Mouse (Mus musculus): ENCODE data around the gene Mrgprf. TPM values are rescaled to one million over a fixed set of nuclear protein-coding genes. Genes with fewer than 3 reads are reported as not detected.

The Mrgprf gene
- polyA plus RNA-seq, 1 experiment from 2014 or later, result 0.10 TPM

DNA sequence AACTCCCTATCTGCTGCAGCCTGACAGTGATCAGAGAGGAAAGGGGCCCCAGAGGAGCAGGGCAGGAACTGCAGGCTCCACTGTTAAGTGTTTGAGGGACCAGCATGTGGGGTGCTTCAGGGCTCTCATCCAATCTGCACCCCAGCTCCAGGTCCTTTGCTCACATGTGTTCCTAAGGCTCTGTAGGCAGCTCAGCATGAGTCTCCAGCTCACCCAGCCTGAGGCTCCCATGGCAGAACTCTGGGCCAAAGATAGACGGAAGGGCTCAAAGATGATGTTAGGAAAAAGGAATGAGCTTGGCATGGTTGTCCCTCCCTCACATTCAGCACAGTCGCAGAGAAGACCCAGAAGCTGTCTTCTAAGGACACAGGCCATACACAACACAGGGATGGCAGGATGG lies 30.0 kb downstream of the Mrgprf start:
- WGBS, result 80% methylated on average over 2 of the region's 2 CpGs

GRCm38 (mm10) chr7:145332376-145333041 lies 31.9 kb downstream of the Mrgprf start:
- 83% methylated on average over 1 of the region's 1 CpGs for WGBS

More for the DNA sequence above, 30.0 kb downstream of the Mrgprf start:
- no peaks in the 10 kb centered on the region for H3K36me3 ChIP-seq (replicated peaks)
- no peak overlapping the region for H3K4me3 ChIP-seq
- H3K4me1 ChIP-seq, result peaks cover 8% of the 10 kb centered on the region
- H3K27ac ChIP-seq (replicated peaks), result no peak overlapping the region
- no peak for DNase-seq (ENCODE audit: low spot score)
- H3K9me3 ChIP-seq, result no peaks in the 10 kb centered on the region
- no peaks in the 10 kb centered on the region for H3K27me3 ChIP-seq (replicated peaks; ENCODE audit: low read depth, poor library complexity, severe bottlenecking)

DNA sequence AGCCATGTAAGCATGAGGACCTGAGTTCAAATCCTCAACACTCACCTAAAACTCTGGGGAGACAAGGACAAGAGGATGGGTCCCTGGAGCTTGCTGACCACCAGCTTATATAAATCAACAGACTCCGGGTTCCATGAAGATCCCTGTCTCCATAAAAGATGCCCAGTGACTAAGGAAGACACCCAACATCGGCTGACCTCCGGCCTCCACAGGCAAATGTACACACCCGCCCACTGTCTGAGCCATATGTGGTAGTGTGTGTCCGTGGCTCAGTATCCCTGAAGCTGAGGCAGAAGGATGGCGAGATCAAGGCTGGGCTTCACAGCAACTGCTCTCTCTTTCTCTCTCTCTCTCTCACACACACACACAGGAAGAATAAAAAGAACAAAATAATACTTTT lies 33.3 kb downstream of the Mrgprf start:
- DNase-seq (ENCODE audit: low spot score), result no peak
- H3K4me1 ChIP-seq, result peaks cover 8% of the 10 kb centered on the region
- H3K36me3 ChIP-seq (replicated peaks), result no peaks in the 10 kb centered on the region
- no peaks in the 10 kb centered on the region for H3K9me3 ChIP-seq
- H3K4me3 ChIP-seq, result no peak overlapping the region
- H3K27me3 ChIP-seq (replicated peaks; ENCODE audit: low read depth, poor library complexity, severe bottlenecking), result no peaks in the 10 kb centered on the region
- H3K27ac ChIP-seq (replicated peaks), result no peak overlapping the region
- WGBS, result 85% methylated on average over 6 of the region's 6 CpGs

More at GRCm38 (mm10) chr7:145332376-145333041, 31.9 kb downstream of the Mrgprf start:
- Histone ChIP-seq H3K36me3 (replicated peaks) (no peaks in the 10 kb centered on the region), H3K27ac (replicated peaks) (no peak overlapping the region), H3K9me3 (no peaks in the 10 kb centered on the region), H3K4me1 (peaks cover 8% of the 10 kb centered on the region), H3K27me3 (replicated peaks; ENCODE audit: low read depth, poor library complexity, severe bottlenecking) (no peaks in the 10 kb centered on the region), H3K4me3 (no peak overlapping the region)
- DNase-seq (ENCODE audit: low spot score), result no peak

GRCm38 (mm10) chr7:145334428-145335027 lies 33.9 kb downstream of the Mrgprf start:
- DNase-seq (ENCODE audit: low spot score), result no peak
- no peak overlapping the region for H3K27ac ChIP-seq (replicated peaks)
- no peak overlapping the region for H3K4me3 ChIP-seq
- WGBS, result 79% methylated on average over 4 of the region's 4 CpGs
- peaks cover 5% of the 10 kb centered on the region for H3K4me1 ChIP-seq
- H3K27me3 ChIP-seq (replicated peaks; ENCODE audit: low read depth, poor library complexity, severe bottlenecking), result no peaks in the 10 kb centered on the region
- H3K9me3 ChIP-seq, result no peaks in the 10 kb centered on the region
- no peaks in the 10 kb centered on the region for H3K36me3 ChIP-seq (replicated peaks)

GRCm38 (mm10) chr7:145335199-145335598 lies 34.6 kb downstream of the Mrgprf start:
- Histone ChIP-seq H3K27me3 (replicated peaks; ENCODE audit: low read depth, poor library complexity, severe bottlenecking) (no peaks in the 10 kb centered on the region), H3K9me3 (no peaks in the 10 kb centered on the region), H3K27ac (replicated peaks) (no peak overlapping the region), H3K36me3 (replicated peaks) (no peaks in the 10 kb centered on the region), H3K4me1 (no peaks in the 10 kb centered on the region), H3K4me3 (no peak overlapping the region)
- no peak for DNase-seq (ENCODE audit: low spot score)

DNA sequence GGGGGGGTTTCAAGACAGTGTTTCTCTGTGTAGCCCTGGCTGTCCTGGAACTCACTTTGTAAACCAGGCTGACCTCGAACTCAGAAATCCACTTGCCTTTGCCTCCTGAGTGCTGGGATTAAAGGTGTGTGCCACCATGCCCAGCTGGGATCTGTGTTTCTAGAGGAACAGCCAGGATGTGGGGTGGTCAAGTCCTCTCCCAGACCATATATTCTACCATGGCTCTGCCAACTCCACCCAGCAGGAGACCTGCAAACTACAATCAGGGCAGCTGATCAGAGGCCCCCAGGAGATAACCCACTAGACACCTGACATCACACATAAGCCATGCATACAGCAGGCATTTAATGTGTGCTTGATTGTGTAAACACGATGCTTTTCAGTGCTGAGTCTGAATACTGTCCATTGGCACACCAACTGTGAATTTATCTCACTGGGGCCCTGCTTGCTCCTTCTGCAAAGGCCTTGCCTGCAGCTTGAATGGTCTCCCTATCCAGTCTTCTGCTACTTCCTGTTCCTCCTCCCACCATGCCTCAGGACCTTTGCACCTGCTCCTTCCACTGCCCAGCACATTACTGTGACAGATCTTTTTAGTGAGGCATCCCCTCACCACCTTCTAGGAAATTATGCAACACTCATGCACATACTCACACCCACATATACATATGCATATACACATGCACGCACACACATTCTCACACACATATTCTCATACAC lies 35.1 kb downstream of the Mrgprf start:
- no peaks in the 10 kb centered on the region for H3K27me3 ChIP-seq (replicated peaks; ENCODE audit: low read depth, poor library complexity, severe bottlenecking)
- DNase-seq (ENCODE audit: low spot score), result no peak
- H3K27ac ChIP-seq (replicated peaks), result no peak overlapping the region
- 0 out of 2 replicates have a peak, but pooled peaks cover 3% of the 10 kb centered on the region for H3K4me1 ChIP-seq
- no peaks in the 10 kb centered on the region for H3K36me3 ChIP-seq (replicated peaks)
- H3K4me3 ChIP-seq, result no peak overlapping the region
- H3K9me3 ChIP-seq, result no peaks in the 10 kb centered on the region
- 85% methylated on average over 3 of the region's 3 CpGs for WGBS

DNA sequence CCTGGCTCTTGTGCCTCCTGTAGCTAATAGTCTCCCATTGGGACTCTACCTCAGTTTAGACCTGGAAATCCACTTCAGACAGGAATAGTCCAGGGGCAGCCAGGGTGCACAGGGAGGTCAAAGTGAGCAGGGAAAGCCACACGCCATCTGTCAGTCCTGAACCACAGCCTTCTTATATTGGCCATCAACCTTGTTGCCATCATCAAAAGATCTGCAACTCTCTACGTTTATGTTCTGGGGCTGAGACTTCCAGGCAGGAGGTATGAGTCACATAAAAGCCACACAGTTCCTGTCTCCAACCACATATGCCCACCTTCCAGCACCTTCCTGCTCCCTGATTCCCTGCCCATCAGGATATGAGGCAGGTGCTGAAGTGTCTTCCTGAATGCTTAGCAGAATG lies 37.3 kb downstream of the Mrgprf start:
- WGBS, result 82% methylated on average over 2 of the region's 2 CpGs
- H3K27me3 ChIP-seq (replicated peaks; ENCODE audit: low read depth, poor library complexity, severe bottlenecking), result no peaks in the 10 kb centered on the region

DNA sequence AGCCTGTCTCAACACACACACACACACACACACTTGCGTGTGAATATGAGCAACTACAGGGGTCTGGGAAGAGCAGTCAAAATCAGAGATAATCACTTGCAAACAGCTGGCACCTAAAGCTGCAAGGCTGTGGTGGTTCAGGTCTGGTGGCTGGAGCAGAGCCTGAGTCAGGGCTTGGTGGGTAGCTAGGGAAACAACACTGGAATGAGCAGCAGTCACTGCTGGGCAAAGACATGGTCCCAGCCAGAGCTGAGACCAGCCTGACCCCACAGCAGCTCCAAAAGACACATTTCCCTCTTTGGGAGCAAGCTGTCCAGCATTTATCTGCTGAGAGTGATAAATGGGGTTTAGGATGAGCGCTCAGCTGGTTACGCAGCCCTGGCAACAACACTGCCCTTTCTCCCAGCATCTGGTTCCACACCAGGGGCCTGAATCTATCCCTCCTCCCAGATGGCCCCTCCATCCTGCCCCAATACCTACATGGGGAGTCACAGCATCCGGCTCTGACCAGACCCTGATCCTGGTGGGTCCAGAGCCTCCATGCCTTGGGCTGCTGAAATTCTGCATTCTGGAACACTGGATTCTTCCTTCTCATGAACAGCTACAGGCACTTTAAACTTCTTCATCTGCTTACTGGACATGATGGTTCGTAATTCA lies 39.7 kb downstream of the Mrgprf start:
- H3K4me3 ChIP-seq, result no peak overlapping the region
- WGBS, result 87% methylated on average over 5 of the region's 5 CpGs
- no peaks in the 10 kb centered on the region for H3K27me3 ChIP-seq (replicated peaks; ENCODE audit: low read depth, poor library complexity, severe bottlenecking)
- no peak overlapping the region for H3K27ac ChIP-seq (replicated peaks)
- no peaks in the 10 kb centered on the region for H3K36me3 ChIP-seq (replicated peaks)
- 0 out of 2 replicates have a peak, but pooled peaks cover 3% of the 10 kb centered on the region for H3K4me1 ChIP-seq
- DNase-seq (ENCODE audit: low spot score), result no peak
- no peaks in the 10 kb centered on the region for H3K9me3 ChIP-seq

More for the DNA sequence above, 37.3 kb downstream of the Mrgprf start:
- no peak overlapping the region for H3K4me3 ChIP-seq
- no peak overlapping the region for H3K27ac ChIP-seq (replicated peaks)
- no peaks in the 10 kb centered on the region for H3K9me3 ChIP-seq
- H3K4me1 ChIP-seq, result 0 out of 2 replicates have a peak, but pooled peaks cover 3% of the 10 kb centered on the region
- H3K36me3 ChIP-seq (replicated peaks), result no peaks in the 10 kb centered on the region
- no peak for DNase-seq (ENCODE audit: low spot score)

Other genes starting within 250 kb of the Mrgprf start
- 0.72 TPM in 1 of 2 replicates, not detected in the other for gene 1810010D01Rik, start 92.7 kb upstream of the Mrgprf start, polyA plus RNA-seq (2016; fragmentation: Nextera tagmentation; extraction: Ambion mirVana)
- gene Tpcn2, start 16.8 kb upstream of the Mrgprf start, polyA plus RNA-seq (2016; fragmentation: Nextera tagmentation; extraction: Ambion mirVana), result 6.5 TPM in 2 replicates
- gene Mrgprd, start 14.0 kb downstream of the Mrgprf start, polyA plus RNA-seq (2016; fragmentation: Nextera tagmentation; extraction: Ambion mirVana), result not detected in 2 replicates